Mouse (Mus musculus): ENCODE measurements around the gene Rtl10. TPM values are rescaled to one million over a fixed set of nuclear protein-coding genes. Genes with fewer than 3 reads are reported as not detected.

The Rtl10 gene
- 0.49 and 5.9 TPM in 2 replicates for total RNA-seq (2017)

DNA sequence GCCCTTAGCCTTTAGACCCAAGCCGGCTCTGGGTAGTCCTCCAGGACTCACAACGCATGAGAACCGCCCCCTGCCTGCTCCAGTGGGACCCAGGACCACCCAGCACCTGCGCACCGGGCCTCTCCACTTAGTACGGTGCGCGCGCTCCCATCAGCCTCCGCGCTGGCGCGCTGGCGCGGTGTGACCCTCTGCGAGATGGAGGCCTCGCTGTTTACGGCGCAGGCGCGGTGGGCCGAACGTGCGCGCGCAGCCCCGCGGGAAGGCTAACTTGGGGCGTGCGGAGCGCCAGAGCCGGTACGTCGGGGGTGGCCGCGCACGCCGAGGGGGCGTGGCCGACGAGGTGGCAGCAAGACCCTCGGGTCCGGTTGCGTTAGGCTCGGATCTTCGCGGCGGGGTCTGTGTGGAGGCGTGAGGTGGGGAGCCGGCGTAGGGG is at the start of gene Rtl10, which contains the start of gene Gnb1l:
Gene Rtl10, plus strand, starts transcription at position 344 of the 433 bp plus-strand sequence.
Gene Gnb1l, plus strand, starts transcription at position 156 of the 433 bp plus-strand sequence.
- ATAC-seq (replicated peaks; ENCODE audit: low read depth, poor library complexity, severe bottlenecking) = peak; percentile 90

GRCm38 (mm10) chr16:18449005-18449404 is 49.7 kb upstream of the Rtl10 start:
- ATAC-seq (replicated peaks; ENCODE audit: low read depth, poor library complexity, severe bottlenecking) = no peak

DNA sequence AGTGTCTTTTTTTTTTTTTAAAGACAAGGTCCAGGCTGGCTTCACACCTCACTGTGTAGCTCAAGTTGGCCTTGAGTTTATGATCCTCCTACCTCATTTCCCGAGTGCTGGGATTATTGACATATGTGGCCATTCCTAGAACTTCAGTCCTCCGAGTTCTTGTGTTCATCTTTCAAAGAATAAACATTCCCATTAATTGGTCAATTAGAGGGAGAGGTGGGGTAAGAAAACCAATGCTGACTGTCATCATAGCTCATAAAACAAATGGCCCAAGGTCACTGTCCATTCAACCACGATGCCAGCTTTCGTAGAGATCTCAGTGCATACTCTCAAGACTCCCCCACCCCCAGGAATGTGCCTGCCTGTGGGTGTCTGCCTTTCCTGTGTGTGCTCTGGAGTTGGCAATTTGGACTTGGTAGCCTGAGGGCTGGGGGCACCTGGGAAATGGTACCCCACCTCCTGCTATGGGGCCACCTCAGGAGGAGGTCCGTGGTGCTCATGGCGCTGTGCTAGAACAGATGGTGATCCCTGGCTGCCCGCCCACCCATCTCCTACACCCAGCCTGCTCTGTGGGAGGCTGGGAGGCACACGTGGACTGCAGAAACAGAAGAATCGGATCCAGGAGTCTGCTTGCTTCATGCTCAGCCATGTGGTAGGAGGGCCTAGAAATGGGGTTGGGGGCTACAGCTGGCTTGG is 47.1 kb upstream of the Rtl10 start:
- no peak for ATAC-seq (replicated peaks; ENCODE audit: low read depth, poor library complexity, severe bottlenecking)

- ATAC-seq (replicated peaks; ENCODE audit: low read depth, poor library complexity, severe bottlenecking) = no peak
Measured at GRCm38 (mm10) chr16:18452361-18452862, 46.3 kb upstream of the Rtl10 start.

DNA sequence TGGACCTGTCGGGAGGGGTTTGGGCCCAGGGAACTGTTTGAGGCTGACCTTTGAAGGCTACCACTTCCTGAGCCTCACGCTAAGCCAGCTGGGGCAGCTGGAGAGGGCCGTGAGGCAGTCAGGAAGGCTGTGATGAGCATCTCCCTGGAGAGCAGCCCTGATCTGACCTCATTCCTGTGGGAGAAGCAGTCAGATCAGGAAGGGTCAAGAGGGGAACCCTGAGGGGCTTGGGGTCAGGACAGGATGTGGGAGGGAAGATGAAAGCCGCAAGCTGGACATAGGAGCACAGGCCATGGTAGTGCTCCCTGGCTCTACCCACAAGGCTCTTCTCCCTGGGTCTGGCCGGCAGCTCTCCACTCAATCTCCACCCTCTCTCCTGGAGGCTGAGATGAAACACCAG is 44.9 kb upstream of the Rtl10 start:
- no peak for ATAC-seq (replicated peaks; ENCODE audit: low read depth, poor library complexity, severe bottlenecking)

GRCm38 (mm10) chr16:18455407-18455806 is 43.3 kb upstream of the Rtl10 start:
- ATAC-seq (replicated peaks; ENCODE audit: low read depth, poor library complexity, severe bottlenecking) = no peak

DNA sequence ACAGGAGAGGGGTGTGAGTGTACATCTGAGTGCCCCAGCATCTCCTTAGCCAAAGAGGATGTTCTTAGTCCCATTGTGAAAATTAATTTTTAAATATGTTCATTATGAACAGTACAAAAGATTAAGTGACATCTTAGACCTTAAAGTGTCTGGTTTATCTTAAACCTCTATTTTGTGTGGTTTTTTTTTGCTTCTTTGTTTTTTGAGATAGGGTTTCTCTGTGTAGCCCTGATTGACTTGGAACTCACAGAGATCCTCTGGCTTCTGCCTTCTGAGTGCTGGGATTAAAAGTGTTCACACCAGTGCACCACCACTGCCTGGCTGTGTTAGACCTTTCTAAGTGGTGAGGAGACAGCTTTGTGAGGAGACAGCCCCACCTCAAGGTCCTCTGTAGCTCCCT is 40.0 kb upstream of the Rtl10 start:
- no peak for ATAC-seq (replicated peaks; ENCODE audit: low read depth, poor library complexity, severe bottlenecking)

DNA sequence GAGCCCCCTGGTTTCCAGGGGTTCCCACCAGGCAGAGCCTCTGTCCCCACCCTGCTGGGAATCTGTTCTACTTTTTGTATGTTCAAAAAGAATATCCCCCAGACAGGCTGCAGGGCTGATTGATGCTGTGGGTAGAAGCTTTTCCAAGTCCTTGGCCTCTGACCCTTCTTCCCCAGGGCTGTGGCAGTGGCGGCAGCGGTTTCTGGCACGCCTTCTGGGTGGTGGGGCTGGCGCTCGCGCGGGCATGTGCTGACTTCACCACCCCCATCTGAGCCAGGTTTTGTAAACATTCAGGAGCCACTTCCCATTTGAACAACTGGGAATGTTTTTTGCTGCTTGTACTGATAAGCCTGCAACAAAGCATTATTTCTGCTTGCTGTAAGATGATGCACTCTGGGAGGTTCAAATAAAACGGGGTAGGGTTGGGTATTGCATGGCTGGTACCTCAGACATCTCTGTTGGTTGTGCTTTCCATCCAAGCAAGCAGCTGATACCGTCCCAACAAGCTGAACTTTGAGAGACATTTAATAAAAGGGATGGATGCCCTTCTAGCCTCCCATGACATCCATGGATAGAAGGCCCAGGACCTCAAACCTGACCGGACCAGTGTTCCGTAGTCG is 39.3 kb upstream of the Rtl10 start:
- ATAC-seq (replicated peaks; ENCODE audit: low read depth, poor library complexity, severe bottlenecking) = peak; percentile 16

- ATAC-seq (replicated peaks; ENCODE audit: low read depth, poor library complexity, severe bottlenecking) = peak; percentile 82
Measured at GRCm38 (mm10) chr16:18459955-18460370, 38.7 kb upstream of the Rtl10 start.

- no peak for ATAC-seq (replicated peaks; ENCODE audit: low read depth, poor library complexity, severe bottlenecking)
Measured at GRCm38 (mm10) chr16:18460826-18461225, 37.9 kb upstream of the Rtl10 start.

DNA sequence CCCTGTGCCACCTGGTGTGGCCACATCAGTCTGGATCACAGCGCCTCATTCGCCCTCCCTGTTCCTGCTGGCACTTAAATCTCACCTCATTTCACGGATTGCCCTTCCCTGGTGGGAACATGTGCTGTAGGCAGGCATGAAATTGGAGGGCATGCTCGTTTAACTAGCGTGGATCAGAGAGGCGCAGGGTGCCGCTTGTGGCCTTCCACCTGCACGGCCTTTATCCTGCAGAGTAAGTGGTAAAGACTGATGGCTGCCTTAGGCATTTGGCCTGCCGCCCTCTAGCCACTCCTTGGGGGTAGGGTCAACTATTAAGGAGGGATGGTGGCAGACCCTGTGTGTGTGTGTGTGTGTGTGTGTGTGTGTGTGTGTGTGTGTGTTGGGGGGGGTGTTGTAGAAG is 36.7 kb upstream of the Rtl10 start:
- ATAC-seq (replicated peaks; ENCODE audit: low read depth, poor library complexity, severe bottlenecking) = no peak

GRCm38 (mm10) chr16:18462598-18462997 is 36.1 kb upstream of the Rtl10 start:
- no peak for ATAC-seq (replicated peaks; ENCODE audit: low read depth, poor library complexity, severe bottlenecking)

GRCm38 (mm10) chr16:18464271-18464670 is 34.4 kb upstream of the Rtl10 start:
- ATAC-seq (replicated peaks; ENCODE audit: low read depth, poor library complexity, severe bottlenecking) = peak; percentile 41

DNA sequence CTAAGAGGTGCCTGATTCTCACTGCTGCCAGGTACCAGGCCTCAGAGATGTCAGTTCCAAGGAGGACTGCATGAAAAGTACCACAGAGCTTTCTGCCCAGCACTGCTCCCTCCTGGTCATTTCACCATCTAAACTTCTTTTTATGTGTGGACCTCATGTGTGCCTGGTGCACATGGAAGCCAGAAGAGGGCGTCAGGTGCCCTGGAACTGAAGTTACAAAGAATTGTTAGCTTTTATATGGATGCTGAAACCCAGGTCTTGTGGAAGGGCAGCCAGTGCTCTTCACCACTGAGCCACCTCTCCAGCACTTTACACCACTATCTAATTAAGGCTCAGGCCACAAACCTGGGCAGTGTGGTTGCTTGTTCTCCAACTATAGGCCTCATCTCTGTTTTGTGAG is 27.9 kb upstream of the Rtl10 start:
- ATAC-seq (replicated peaks; ENCODE audit: low read depth, poor library complexity, severe bottlenecking) = no peak

GRCm38 (mm10) chr16:18471381-18471955 is 27.2 kb upstream of the Rtl10 start:
- no peak for ATAC-seq (replicated peaks; ENCODE audit: low read depth, poor library complexity, severe bottlenecking)

GRCm38 (mm10) chr16:18471976-18472375 is 26.7 kb upstream of the Rtl10 start:
- no peak for ATAC-seq (replicated peaks; ENCODE audit: low read depth, poor library complexity, severe bottlenecking)

- no peak for ATAC-seq (replicated peaks; ENCODE audit: low read depth, poor library complexity, severe bottlenecking)
Measured at GRCm38 (mm10) chr16:18472416-18472815, 26.3 kb upstream of the Rtl10 start.

- ATAC-seq (replicated peaks; ENCODE audit: low read depth, poor library complexity, severe bottlenecking) = no peak
Measured at GRCm38 (mm10) chr16:18472976-18473375, 25.7 kb upstream of the Rtl10 start.

DNA sequence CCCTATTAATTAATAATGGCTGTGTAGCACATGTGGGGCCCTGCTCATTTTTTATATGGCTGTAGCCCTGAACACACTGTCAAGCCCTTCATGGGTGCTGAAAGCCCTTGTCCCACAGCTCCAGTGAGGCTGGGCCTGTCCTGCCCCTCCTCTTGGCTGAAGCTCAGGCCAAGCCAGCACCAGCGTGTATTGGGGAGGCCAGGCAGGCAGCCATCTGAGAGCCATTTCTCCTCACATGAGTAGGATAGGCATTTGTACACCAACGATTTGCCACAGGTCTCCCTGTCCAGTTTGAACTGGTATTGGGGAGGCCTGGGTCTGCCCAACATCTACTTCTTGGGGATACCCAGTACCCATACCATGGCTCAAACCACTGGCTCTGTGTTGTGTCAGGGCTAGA is 24.7 kb upstream of the Rtl10 start:
- no peak for ATAC-seq (replicated peaks; ENCODE audit: low read depth, poor library complexity, severe bottlenecking)

- no peak for ATAC-seq (replicated peaks; ENCODE audit: low read depth, poor library complexity, severe bottlenecking)
Measured at GRCm38 (mm10) chr16:18477996-18478395, 20.7 kb upstream of the Rtl10 start.

DNA sequence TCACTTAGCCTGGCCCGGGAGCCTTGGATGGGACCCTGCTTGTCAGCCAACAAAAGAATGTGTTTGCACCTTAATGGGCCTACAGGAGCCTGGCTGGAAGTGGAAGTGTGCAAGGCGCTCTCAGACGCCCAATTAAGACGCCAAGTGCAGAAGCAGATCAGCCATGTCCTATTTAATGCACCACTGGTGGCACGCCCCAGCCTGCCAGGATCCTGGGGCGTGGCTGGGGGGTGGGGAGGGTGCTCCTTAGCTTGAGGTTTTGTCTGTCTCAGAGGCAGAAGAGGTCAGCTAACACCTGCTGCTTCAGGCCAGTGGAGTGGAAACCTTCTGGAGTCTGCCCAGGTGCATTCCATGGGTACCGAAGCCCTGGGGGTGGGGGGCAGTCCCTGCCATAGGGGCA is 19.0 kb upstream of the Rtl10 start:
- ATAC-seq (replicated peaks; ENCODE audit: low read depth, poor library complexity, severe bottlenecking) = no peak
